Mouse (Mus musculus): ENCODE results near the gene Lrrc3c. TPM values are rescaled to one million over a fixed set of nuclear protein-coding genes. Genes with fewer than 3 reads are reported as not detected.
"Not testable (repeated sequence)": the region's sequence is repeated elsewhere in the genome, so short reads cannot be mapped to it uniquely, and the experiment has no call there.

Gene Lrrc3c
- total RNA-seq, 2 experiments from 2014 or later: not detected

DNA sequence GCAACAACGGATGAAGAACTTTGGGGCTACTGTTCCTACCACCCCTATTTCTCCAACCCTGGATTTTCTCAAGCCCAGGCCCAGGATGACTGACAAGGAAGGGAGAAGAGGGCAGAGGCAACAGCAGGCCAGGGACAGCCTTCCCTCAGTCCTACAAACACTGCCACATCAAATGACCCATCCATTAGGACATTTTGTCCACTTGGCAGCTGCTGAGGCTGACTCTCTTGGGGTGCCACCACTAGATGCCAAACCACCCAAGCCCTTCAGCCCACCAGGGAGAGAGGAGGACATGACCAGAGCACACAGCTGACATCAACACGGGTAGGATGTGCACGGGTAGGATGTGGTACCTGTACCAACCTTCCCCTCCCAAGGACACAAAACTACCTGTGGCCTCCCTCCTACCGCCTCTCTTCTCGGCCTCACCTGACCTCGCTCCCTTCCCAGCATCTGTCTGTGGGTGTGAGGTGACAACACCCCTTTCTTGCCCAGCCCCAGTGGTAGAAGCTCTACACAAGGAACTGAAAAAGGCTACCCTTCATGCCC, 13.4 kb upstream of the Lrrc3c start:
- intact Hi-C loops (cut with DNase I): no loop called here

DNA sequence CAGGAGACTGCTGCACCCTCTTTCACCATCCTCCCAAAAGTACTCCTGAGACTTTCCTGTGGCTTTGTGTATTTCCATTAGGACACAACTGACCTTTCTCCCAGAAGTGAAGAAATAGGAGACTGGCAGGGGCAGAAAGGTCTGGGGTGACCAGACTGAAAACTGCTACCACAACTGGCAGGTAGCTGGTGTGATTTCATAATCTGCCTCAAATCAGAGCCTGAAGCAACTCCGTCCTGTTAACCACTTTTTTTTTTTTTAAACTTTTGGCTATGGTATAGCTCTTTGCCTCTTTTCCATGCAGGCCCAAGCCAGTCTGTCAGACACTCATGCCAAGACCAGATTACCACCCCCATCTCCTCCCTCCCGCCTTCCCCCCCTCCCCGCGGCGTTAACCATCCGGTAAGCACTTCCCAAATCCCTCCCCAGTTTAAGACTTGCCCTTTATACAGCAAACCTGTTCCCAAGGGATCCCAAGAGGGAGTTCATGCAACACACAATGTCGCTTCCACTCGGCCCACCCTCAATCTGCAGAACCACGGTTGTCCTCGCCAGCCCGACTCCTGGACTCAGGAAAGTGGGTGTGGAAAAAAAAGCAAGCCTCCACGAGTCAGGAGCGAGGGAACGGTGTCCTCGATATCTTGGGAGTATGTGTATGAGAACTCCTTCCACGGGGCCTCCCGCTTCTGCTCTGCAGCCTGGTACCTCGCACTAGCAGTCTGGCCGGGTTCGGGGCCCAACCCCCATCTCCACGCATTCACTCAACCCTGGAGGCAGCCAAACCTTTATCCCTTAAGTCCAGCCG, 11.8 kb upstream of the Lrrc3c start:
- DNase-seq (ENCODE audit: low spot score in 2 of 2): peak; percentile 21 to 24
- intact Hi-C loops (cut with DNase I): no loop called here

More for the DNA sequence above, 13.4 kb upstream of the Lrrc3c start:
- DNase-seq (ENCODE audit: low spot score in 2 of 2): no peak

DNA sequence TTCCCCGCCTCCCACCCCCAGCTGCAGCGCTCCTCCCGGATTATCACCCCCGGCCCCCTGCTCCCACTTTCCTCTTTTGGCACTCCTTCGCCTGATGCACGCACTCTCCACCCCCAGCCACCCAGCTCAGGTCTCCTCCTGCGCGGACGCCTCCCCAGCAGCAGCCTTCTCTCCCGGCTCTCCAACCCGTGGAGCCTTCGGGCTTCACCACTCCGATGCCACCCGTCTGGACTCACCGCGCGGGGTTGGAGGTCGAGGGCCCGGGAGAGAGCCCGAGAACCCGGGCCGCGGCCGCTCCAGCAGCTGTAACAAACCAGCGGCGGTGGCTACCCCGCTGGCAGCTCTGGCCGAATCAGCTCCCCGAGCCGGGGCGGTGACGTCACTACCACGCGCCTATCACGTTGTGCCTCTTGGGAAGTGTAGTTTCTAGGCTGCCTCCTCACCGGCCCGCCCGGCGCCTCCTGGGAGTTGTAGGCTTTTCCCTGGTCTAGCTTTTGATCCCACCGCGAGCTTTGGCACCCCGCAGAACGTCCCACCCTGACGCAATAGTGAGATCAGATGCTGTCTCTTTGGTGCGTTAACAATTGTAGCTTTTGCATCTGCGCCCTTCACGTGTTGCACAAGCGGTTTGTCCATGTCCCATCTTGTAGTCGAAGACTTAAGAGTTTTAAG, 11.1 kb upstream of the Lrrc3c start, which contains the start of gene Ormdl3:
Ormdl3 (minus strand) TSS at position 477 of the 672 bp plus-strand sequence.
- intact Hi-C loops (cut with DNase I): no loop called here
- peak; percentile 97 to 98 for DNase-seq (ENCODE audit: low spot score in 2 of 2)

- DNase-seq (ENCODE audit: low spot score in 2 of 2): peak; percentile 34 to 69
- intact Hi-C loops (cut with DNase I): no loop called here
Measured at GRCm38 (mm10) chr11:98587684-98588546, 10.2 kb upstream of the Lrrc3c start.

- DNase-seq (ENCODE audit: low spot score in 2 of 2): no peak
Measured at GRCm38 (mm10) chr11:98588833-98589281, 9.2 kb upstream of the Lrrc3c start.

DNA sequence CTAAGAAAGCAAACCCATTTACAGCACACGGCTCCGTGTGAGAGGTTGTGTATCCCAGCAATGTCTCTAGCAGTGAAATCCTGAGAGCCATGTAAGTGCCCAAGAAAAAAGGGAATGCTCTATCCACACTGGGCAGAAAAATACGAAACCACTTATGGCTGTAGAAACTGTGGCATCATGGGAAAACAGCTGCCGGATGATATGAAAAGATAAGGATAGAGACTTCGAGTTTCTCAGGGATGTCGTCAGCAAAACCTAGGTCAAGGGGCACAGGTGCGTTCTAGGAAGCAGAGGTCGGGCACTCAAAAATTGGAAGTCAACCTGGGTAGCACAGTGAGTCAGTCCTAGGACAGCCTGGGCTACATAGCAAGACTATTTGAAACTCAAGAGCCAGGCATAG, 8.8 kb upstream of the Lrrc3c start:
- intact Hi-C loops (cut with DNase I): no loop called here
- DNase-seq (ENCODE audit: low spot score in 2 of 2): no peak

More at GRCm38 (mm10) chr11:98588833-98589281, 9.2 kb upstream of the Lrrc3c start:
- intact Hi-C loops (cut with DNase I): no loop called here

DNA sequence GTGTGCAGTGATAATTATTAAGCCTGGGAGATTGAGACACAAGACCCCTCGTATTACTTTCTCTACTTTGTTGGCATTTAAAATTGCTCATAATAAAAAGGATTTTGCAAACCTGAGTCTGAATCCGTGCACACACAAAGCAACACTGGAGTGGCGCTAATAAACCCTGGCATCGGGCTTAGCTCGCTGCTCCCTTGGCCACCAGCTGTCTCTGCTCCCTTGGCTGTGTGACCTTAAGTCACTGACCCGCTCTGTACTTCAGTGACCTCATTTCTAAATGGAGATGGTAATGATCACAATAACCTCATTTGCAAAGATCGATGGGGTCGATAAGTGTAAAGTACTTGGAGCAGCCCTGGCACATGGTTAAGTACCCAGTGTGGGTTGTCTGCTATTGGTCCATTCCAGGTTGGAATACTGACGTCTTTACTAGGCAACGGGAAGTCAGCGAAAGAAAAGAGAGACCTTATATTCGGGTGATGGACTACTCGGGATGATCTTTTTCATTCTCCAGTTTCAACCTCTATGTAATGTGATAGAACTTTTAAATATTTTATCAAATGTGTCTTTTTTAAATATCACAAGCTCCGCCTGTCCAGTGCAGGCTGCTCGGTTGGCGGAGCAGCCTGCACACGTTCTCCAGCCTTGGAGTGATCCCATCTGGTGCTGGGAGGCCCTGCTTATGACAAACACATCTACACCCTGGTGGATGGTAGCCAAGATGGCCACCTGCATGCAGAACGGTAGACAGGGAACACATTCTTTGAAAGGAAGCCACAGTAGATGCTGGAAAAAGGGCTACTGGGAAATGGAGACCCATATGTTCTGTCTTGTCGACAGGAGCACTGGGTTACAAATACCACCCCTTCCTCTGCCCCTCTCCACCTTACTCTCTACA, 7.3 kb upstream of the Lrrc3c start:
- DNase-seq (ENCODE audit: low spot score in 2 of 2): no peak
- intact Hi-C loops (cut with DNase I): no loop called here

GRCm38 (mm10) chr11:98595021-98595420, 3.1 kb upstream of the Lrrc3c start:
- no peak for DNase-seq (ENCODE audit: low spot score in 2 of 2)
- intact Hi-C loops (cut with DNase I): no loop called here

- intact Hi-C loops (cut with DNase I): no loop called here
- no peak for DNase-seq (ENCODE audit: low spot score in 2 of 2)
Measured at GRCm38 (mm10) chr11:98595473-98595872, 2.6 kb upstream of the Lrrc3c start.

- DNase-seq (ENCODE audit: low spot score in 2 of 2): no peak
- intact Hi-C loops (cut with DNase I): no loop called here
Measured at GRCm38 (mm10) chr11:98595955-98596354, 2.1 kb upstream of the Lrrc3c start.

GRCm38 (mm10) chr11:98597363-98597762, 728 bp upstream of the Lrrc3c start:
- DNase-seq (ENCODE audit: low spot score in 2 of 2): peak in 1 of 2 experiments; percentile 55
- intact Hi-C loops (cut with DNase I): no loop called here

- intact Hi-C loops (cut with DNase I): no loop called here
- no peak for DNase-seq (ENCODE audit: low spot score in 2 of 2)
Measured at GRCm38 (mm10) chr11:98598851-98599290, 780 bp downstream of the Lrrc3c start.

DNA sequence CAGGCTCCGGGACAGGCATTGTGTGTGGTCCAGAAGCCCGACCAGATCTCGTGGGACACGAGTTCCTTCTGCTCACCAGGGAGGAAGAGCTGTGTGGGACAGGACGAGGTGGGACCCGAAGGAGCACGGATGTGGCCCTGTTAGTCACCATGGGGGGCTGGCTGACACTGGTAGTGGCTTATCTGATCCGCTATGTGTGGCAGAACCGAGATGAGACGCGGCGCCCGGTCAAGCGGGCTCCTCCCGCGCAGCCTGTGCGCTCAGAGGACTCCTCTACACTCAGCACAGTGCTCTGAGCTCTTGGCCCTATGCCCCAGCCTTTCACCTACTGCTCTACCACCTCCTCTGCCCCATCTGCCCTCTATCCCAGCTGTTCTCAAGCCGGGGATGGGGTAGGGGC, 1.2 kb downstream of the Lrrc3c start:
- DNase-seq (ENCODE audit: low spot score in 2 of 2): no peak
- intact Hi-C loops (cut with DNase I): no loop called here

- DNase-seq (ENCODE audit: low spot score in 2 of 2): no peak
- intact Hi-C loops (cut with DNase I): no loop called here
Measured at GRCm38 (mm10) chr11:98602090-98602690, 4.1 kb downstream of the Lrrc3c start.

DNA sequence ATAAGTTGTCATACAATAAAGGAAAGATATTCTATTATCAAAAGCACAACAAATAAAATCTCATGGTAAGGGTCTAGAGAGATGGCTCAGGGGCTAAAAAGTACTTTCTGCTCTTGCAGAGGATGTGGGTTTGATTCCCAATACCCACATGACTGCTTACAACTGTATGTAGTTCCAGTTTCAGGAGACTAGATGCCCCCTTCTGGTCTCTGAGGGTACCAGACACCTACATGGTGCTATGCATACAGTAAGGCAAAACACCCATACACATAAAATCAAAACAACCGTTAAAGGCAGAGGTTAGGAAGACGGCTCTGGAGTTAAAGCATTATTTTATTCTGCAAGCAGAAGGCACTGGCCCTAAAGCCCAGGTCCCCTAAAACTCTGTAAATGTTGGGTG, 5.9 kb downstream of the Lrrc3c start:
- DNase-seq (ENCODE audit: low spot score in 2 of 2): no peak
- intact Hi-C loops (cut with DNase I): no loop called here

DNA sequence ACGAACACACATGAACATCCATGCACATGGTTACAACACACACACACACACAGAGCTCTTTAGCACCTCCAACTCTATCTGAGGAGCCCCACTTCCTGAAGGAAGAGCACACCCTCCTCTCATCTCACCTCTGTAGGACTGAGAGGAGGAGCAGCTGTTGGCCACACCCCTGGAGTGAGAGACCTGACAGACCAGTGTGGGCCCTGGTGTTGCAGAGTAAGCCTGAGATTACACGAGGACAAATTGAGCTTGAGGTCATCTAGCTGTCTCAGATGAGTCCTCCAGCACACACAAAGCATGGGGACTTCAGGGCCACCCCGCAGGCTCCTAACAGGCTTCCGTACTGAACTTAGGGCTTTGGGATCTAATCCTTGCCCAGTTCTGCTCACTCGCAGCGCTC, 6.8 kb downstream of the Lrrc3c start:
- intact Hi-C loops (cut with DNase I): loop anchor here (5.0 kb wide), 2 partner anchors 37 to 52 kb away; no protein-coding TSS in a partner anchor
- DNase-seq (ENCODE audit: low spot score in 2 of 2): not testable (repeated sequence)

GRCm38 (mm10) chr11:98606763-98607162, 8.7 kb downstream of the Lrrc3c start:
- intact Hi-C loops (cut with DNase I): loop anchor here (5.0 kb wide), 2 partner anchors 36 to 51 kb away; no protein-coding TSS in a partner anchor
- peak; percentile 44 to 82 for DNase-seq (ENCODE audit: low spot score in 2 of 2)

- intact Hi-C loops (cut with DNase I): no loop called here
Measured at GRCm38 (mm10) chr11:98620791-98621190, 22.7 kb downstream of the Lrrc3c start.

More at GRCm38 (mm10) chr11:98620791-98621190, 22.7 kb downstream of the Lrrc3c start:
- no peak for DNase-seq (ENCODE audit: low spot score in 2 of 2)
